Mouse (Mus musculus) natural killer cell, adult 2 months (primary cell): ENCODE data around the gene Mpl.
A peak's percentile ranks its signal among the peaks of the same experiment; 100 is the strongest.

Experiments used
- DNase-seq, 2 experiments: peaks; one replicate each; pipeline ENCODE4 v3.0.0; 2022; ENCODE audit warnings: low spot score in 2 of 2

The Mpl gene

GRCm38 (mm10) chr4:118457345-118457975, at the start of gene Mpl:
Mpl (minus strand) TSS chr4:118457513.
- no peak for DNase-seq

- DNase-seq, result no peak
Measured at GRCm38 (mm10) chr4:118505551-118505950, 48.2 kb upstream of the Mpl start.

- no peak for DNase-seq
Measured at GRCm38 (mm10) chr4:118500792-118501191, 43.5 kb upstream of the Mpl start.

GRCm38 (mm10) chr4:118500171-118500724, 42.9 kb upstream of the Mpl start:
- no peak for DNase-seq

- DNase-seq, result no peak
Measured at GRCm38 (mm10) chr4:118490461-118490860, 33.1 kb upstream of the Mpl start.

- DNase-seq, result no peak
Measured at GRCm38 (mm10) chr4:118489717-118490132, 32.4 kb upstream of the Mpl start, which contains the start of gene Tie1. Tie1 (minus strand) TSS chr4:118490061.

- DNase-seq, result no peak
Measured at GRCm38 (mm10) chr4:118476773-118477530, 19.6 kb upstream of the Mpl start.

- DNase-seq, result no peak
Measured at GRCm38 (mm10) chr4:118472687-118473086, 15.4 kb upstream of the Mpl start.

GRCm38 (mm10) chr4:118471281-118471680, 14.0 kb upstream of the Mpl start:
- no peak for DNase-seq

GRCm38 (mm10) chr4:118465697-118466163, 8.4 kb upstream of the Mpl start:
- no peak for DNase-seq

GRCm38 (mm10) chr4:118464956-118465355, 7.6 kb upstream of the Mpl start:
- DNase-seq, result no peak

- no peak for DNase-seq
Measured at GRCm38 (mm10) chr4:118446415-118447153, 10.7 kb downstream of the Mpl start.

GRCm38 (mm10) chr4:118445781-118446414, 11.4 kb downstream of the Mpl start:
- no peak for DNase-seq

GRCm38 (mm10) chr4:118445088-118445487, 12.2 kb downstream of the Mpl start:
- DNase-seq, result no peak

- DNase-seq, result peak; percentile 9 to 12
Measured at GRCm38 (mm10) chr4:118437829-118438253, 19.5 kb downstream of the Mpl start.

GRCm38 (mm10) chr4:118436820-118437603, 20.3 kb downstream of the Mpl start, which contains the start of gene Cdc20:
Cdc20 (minus strand) TSS chr4:118437352.
- DNase-seq, result peak; percentile 83 to 85

GRCm38 (mm10) chr4:118432332-118432731, 25.0 kb downstream of the Mpl start:
- DNase-seq, result no peak

- DNase-seq, result no peak
Measured at GRCm38 (mm10) chr4:118429215-118429895, 28.0 kb downstream of the Mpl start.

- peak in 1 of 2 experiments; percentile 10 for DNase-seq
Measured at GRCm38 (mm10) chr4:118428531-118429214, 28.6 kb downstream of the Mpl start.
